Mouse (Mus musculus) embryonic facial prominence, embryonic 14.5 days (tissue): Measurements from ENCODE around the gene Shank1. TPM values are rescaled to one million over a fixed set of nuclear protein-coding genes. Genes with fewer than 3 reads are reported as not detected.
"Not testable (repeated sequence)": the region's sequence is repeated elsewhere in the genome, so short reads cannot be mapped to it uniquely, and the experiment has no call there.

ENCODE experiments used
- ATAC-seq: fragments of 200-750 bp; cut with Nextera tagmentation; 2 replicates; pipeline ENCODE4 v1.8.0; 2017; ENCODE audit warnings: low read depth, moderate number of reproducible peaks, moderate TSS enrichment
- DNase-seq: peaks from one replicate; pipeline ENCODE4 v3.0.0-alpha.2; 2015; ENCODE audit warnings: low spot score
- H3K27ac ChIP-seq: fragments of 300-500 bp; sonication (generic); replicated peaks from 2 replicates; pipeline ENCODE4 v1.5.1; 2014; ENCODE audit warnings: low read depth, mild to moderate bottlenecking, low read length, moderate library complexity
- H3K27me3 ChIP-seq: fragments of 300-500 bp; sonication (generic); replicated peaks from 2 replicates; pipeline ENCODE4 v1.6.1; 2014; ENCODE audit warnings: low read length; ENCODE audit not compliant: control insufficient read depth, insufficient read depth
- H3K36me3 ChIP-seq: fragments of 300-500 bp; sonication (generic); 2 replicates; pipeline ENCODE4 v1.6.1; 2014; ENCODE audit warnings: low read length, mixed read lengths; ENCODE audit not compliant: control insufficient read depth, insufficient read depth
- H3K4me1 ChIP-seq: fragments of 300-500 bp; sonication (generic); 2 replicates; pipeline ENCODE4 v1.6.1; 2014; ENCODE audit warnings: antibody characterized with exemption, low read length; ENCODE audit not compliant: control insufficient read depth, insufficient read depth
- H3K4me2 ChIP-seq: fragments of 300-500 bp; sonication (generic); 2 replicates; pipeline ENCODE4 v1.6.1; 2014; ENCODE audit warnings: low read depth, mild to moderate bottlenecking, low read length, moderate library complexity, mixed read lengths
- H3K4me3 ChIP-seq: fragments of 300-500 bp; sonication (generic); 2 replicates; pipeline ENCODE4 v1.5.1; 2014; ENCODE audit warnings: low read depth, mild to moderate bottlenecking, low read length
- H3K9ac ChIP-seq: fragments of 300-500 bp; sonication (generic); 2 replicates; pipeline ENCODE4 v1.6.1; 2014; ENCODE audit warnings: low read depth, mild to moderate bottlenecking, low read length, moderate library complexity, mixed read lengths
- H3K9me3 ChIP-seq: fragments of 300-500 bp; sonication (generic); 2 replicates; pipeline ENCODE4 v1.6.1; 2016; ENCODE audit warnings: low read length; ENCODE audit not compliant: control insufficient read depth
- WGBS: fragments of 180-500 bp; shearing (Covaris S2); extraction: QIAGEN DNeasy Blood & Tissue Kit; methylation state at CpG from one replicate; pipeline ENCODE4 v1.1.7; 2014; 5-methylcytosine and 5-hydroxymethylcytosine counted together
- polyA plus RNA-seq: library from polyadenylated mRNA; unstranded; fragments of >200 nt; fragmentation: Nextera tagmentation; extraction: Ambion mirVana; gene quantifications from 2 replicates; pipeline ENCODE4 v1.2.1, GENCODE M21; 2014

Shank1 gene
- polyA plus RNA-seq, 1 experiment from 2014 or later: 3.7 TPM

- Histone ChIP-seq H3K36me3 (no peaks in the 10 kb centered on the region), H3K9ac (no peak overlapping the region), H3K4me2 (no peak overlapping the region), H3K4me1 (no peaks in the 10 kb centered on the region), H3K27me3 (no peaks in the 10 kb centered on the region), H3K9me3 (0 out of 2 replicates have a peak, but pooled peaks cover 4% of the 10 kb centered on the region), H3K27ac (no peak overlapping the region), H3K4me3 (no peak overlapping the region)
- WGBS: 42% methylated on average over 4 of the region's 4 CpGs
- DNase-seq (no peak), ATAC-seq (no peak)
Observed at GRCm38 (mm10) chr7:44291418-44291817, 18.6 kb upstream of the Shank1 start.

DNA sequence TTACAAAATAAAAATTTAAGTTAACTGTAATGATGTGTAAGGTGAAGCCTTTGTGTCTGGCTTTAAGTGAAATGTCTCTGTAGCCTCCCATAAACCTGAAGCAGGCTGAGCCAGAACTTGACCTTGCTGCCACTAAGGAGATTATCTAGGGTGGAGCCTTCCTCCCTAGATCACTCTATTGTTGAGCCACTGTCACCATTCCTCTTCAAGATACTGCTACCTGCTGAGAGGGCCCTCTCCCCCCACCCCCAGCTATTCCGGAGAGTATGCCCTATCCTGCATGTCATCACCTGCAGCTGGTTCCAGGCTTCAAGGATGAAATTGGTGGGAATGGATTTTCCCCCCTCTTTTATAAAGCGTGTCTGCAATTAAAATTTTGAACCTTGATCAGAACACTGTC, 12.6 kb upstream of the Shank1 start:
- H3K27me3 ChIP-seq, H3K36me3 ChIP-seq, ATAC-seq, H3K4me2 ChIP-seq, H3K4me1 ChIP-seq, DNase-seq, H3K4me3 ChIP-seq, H3K9me3 ChIP-seq, H3K9ac ChIP-seq, H3K27ac ChIP-seq: not testable (repeated sequence)
- 83% methylated on average over 2 of the region's 2 CpGs for WGBS

DNA sequence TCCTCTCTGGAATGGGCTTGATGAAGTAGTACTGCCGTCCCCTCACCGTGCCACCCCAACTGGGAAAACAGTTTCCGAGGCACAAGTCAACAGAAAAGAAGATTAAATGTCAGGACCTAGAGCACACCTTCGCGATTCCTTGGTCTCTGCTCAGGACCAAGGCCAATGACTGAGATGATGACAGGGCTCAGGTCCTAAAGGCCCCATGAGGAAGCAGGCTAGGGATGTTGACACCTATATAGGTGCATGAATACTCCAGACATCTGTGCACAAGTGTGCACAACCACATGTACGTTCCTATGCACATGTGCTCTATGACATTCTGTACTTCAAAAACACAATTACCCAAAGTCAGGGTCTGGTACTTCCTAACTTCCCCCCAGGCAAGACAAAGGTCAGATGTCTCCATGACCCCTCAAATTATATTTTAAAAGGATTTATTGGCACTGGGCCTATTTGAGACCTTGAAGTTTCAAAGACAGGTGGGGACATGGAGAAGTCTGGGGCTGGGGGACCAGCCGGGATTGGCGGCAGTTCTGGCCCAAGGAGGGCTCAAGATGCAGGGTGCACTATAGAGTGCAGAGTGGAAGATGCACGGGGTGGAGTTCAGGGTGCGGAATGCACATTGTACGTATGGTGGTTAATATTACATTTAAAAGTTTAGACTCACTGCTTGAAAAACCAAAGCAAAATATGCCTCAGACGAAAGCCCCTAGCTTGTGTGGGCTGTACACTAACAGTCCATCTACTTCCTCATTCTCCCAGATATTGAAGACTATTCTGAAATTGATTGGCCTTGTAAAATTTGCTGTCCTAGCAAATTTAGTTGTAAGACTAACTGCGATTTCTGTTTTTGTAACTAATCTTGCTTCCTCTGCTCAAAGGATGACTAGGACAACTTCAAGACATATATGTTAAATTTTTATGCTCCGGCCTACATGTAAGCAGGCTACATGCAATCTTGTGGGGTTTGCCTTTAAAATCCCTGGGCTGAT, 6.4 kb upstream of the Shank1 start:
- Histone ChIP-seq H3K36me3 (no peaks in the 10 kb centered on the region), H3K27ac (peak overlapping the region; percentile 92), H3K9me3 (no peaks in the 10 kb centered on the region), H3K27me3 (no peaks in the 10 kb centered on the region), H3K4me2 (peak overlapping the region; percentile 78), H3K9ac (peak overlapping the region; percentile 93), H3K4me3 (peak overlapping the region; percentile 65), H3K4me1 (peaks cover 17% of the 10 kb centered on the region)
- ATAC-seq (no peak), DNase-seq (no peak)
- 85% methylated on average over 14 of the region's 14 CpGs for WGBS

- H3K9ac ChIP-seq: peak overlapping the region; percentile 93
- peak overlapping the region; percentile 65 for H3K4me3 ChIP-seq
- H3K4me1 ChIP-seq: peaks cover 17% of the 10 kb centered on the region
- peak; percentile 9 for ATAC-seq
- no peak for DNase-seq
- H3K36me3 ChIP-seq: no peaks in the 10 kb centered on the region
- peak overlapping the region; percentile 92 for H3K27ac ChIP-seq
- WGBS: under 1% methylated on average over 24 of the region's 25 CpGs
- H3K4me2 ChIP-seq: peak overlapping the region; percentile 78
- no peaks in the 10 kb centered on the region for H3K27me3 ChIP-seq
- H3K9me3 ChIP-seq: no peaks in the 10 kb centered on the region
Observed at GRCm38 (mm10) chr7:44304463-44304774, 5.6 kb upstream of the Shank1 start.

DNA sequence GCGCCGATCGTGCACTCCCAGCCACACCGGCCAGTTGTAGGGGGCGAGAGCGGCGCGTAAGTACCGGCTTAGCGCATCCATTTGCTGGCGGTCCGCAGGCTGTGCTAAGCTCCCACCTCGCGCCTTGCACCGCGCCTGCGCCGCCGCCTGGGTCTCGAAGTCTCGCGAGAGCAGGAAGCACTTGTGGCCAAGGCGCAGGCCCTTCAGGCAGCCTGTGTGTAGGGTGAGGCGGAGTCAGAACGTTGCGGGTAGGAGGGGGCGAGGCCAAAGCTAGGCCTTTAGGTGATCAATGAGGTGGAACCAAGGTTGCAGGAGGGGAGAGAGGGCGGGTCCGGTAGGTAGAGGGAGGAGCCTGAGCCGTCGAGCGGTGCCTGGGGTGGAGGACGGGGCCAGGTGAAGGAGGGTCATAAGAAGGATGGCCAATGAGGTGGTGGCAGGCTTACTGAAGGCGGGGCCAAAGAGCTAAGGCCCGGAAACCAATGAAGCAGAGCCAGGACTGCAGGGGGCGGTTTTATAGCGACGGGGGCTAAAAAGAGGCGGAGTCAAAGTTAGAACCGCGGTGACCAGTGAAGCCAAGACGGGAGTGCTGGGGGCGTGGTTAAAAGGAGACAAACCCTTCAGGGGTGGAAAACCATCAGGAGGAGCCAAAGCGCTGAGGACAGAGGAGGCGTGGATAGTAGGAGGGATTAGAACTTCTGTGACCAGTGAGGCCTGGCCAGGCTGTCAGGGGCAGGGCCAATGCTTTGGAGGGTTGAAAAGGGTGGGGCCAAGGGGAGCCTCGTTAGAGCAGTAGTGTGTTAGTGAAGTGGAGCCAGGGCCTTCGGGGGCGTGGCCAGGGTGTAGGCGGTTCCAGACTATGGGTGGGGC, 5.0 kb upstream of the Shank1 start:
- H3K36me3 ChIP-seq: no peaks in the 10 kb centered on the region
- peak overlapping the region; percentile 78 for H3K4me2 ChIP-seq
- DNase-seq (peak; percentile 99), ATAC-seq (peak; percentile 93)
- H3K4me1 ChIP-seq: peaks cover 17% of the 10 kb centered on the region
- H3K27ac ChIP-seq: peak overlapping the region; percentile 92
- H3K27me3 ChIP-seq: no peaks in the 10 kb centered on the region
- no peaks in the 10 kb centered on the region for H3K9me3 ChIP-seq
- peak overlapping the region; percentile 65 for H3K4me3 ChIP-seq
- WGBS: under 1% methylated on average over 42 of the region's 49 CpGs
- H3K9ac ChIP-seq: peak overlapping the region; percentile 93

DNA sequence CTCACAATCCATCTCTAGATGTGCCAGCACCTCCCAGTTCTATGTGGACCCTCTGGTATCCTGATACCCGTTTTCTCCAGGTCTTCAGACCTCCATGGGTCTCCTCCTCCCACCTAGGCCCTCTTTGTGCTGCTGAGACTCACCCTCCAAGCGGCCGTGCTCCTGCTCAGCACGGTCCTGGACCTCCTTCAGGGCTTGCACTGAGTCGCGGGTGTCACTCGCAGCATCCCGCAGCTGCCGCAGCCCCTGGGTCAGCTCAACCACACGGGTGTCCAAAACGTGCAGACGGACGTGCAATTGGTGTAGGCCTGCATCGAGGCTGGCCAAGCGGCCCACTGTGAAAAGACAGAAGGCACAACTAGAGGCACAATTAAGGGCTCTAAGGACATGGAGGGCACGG, 4.4 kb upstream of the Shank1 start:
- Histone ChIP-seq H3K36me3 (no peaks in the 10 kb centered on the region), H3K4me2 (peak overlapping the region; percentile 78), H3K4me3 (peak overlapping the region; percentile 65), H3K9ac (peak overlapping the region; percentile 51), H3K27ac (peak overlapping the region; percentile 87), H3K4me1 (peaks cover 21% of the 10 kb centered on the region), H3K9me3 (no peaks in the 10 kb centered on the region), H3K27me3 (no peaks in the 10 kb centered on the region)
- ATAC-seq (no peak), DNase-seq (no peak)
- WGBS: 13% methylated on average over 16 of the region's 16 CpGs

- DNase-seq (peak; percentile 73), ATAC-seq (no peak)
- Histone ChIP-seq H3K36me3 (no peaks in the 10 kb centered on the region), H3K27ac (peak within 1 kb of the TSS; percentile 87), H3K4me1 (peaks cover 28% of the 10 kb centered on the region), H3K9ac (peak within 1 kb of the TSS; percentile 51), H3K4me3 (peak within 1 kb of the TSS; percentile 65), H3K27me3 (no peaks in the 10 kb centered on the region), H3K9me3 (no peaks in the 10 kb centered on the region), H3K4me2 (peak within 1 kb of the TSS; percentile 78)
- WGBS: 54% methylated on average over 6 of the region's 6 CpGs
Observed at GRCm38 (mm10) chr7:44306516-44307240, 3.4 kb upstream of the Shank1 start, which contains the start of gene Clec11a. Gene Clec11a (minus strand): TSS chr7:44306902.
